Comparison of ENCODE assay signal across 20 mouse cellular contexts in genomic region chr8:17653786-17654185, GRCm38 (mm10).
DNase-seq lines count a peak whose midpoint lies in the region; ATAC-seq and TF ChIP-seq lines count a peak whose summit lies in the region.
"Had no signal": no experiment of that assay in that cellular context is flagged by ENCODE, and none has a peak within 500 bp of the region (broad histone marks: within the 10 kb centered on the region; RNA-seq: fewer than 3 reads in every experiment).

No protein-coding gene starts in this region.

- no peak overlapping the region for H3K27ac ChIP-seq in cerebellum, adult 2 months (ENCODE audit: insufficient read depth, low read length)
- no peak overlapping the region for H3K27ac ChIP-seq in kidney, embryonic 14.5 days (ENCODE audit: low read depth, low read length)
- H3K27ac ChIP-seq: forebrain, embryonic 12.5 days; heart, embryonic 15.5 days; hindbrain, embryonic 10.5 days; lung, embryonic 15.5 days; midbrain, embryonic 15.5 days had no signal

- DNase-seq in cerebellum, postnatal 14 days = peak; percentile 49 to 66
- DNase-seq in cerebellum, adult 2 months = no peak
- peak; percentile 19 to 38 for DNase-seq in kidney, adult 8-10 months
- DNase-seq in Muller cell, postnatal 12 days (ENCODE audit: inconsistent ontology term) = peak; percentile 47
- peak; percentile 7 for DNase-seq in kidney, postnatal 14 days
- no peak for DNase-seq in frontal cortex, postnatal 14 days (ENCODE audit: low spot score in 2 of 2)
- DNase-seq: B cell, adult 2 months; cerebellum, adult 8-10 months; gastrocnemius, postnatal 25 days; layer of hippocampus, postnatal 36 days; spleen, adult 18-20 months had no signal

- no peaks in the 10 kb centered on the region for H3K4me1 ChIP-seq in cerebellum, adult 2 months (ENCODE audit: control insufficient read depth, insufficient read depth, low read length)
- H3K4me1 ChIP-seq in kidney, embryonic 14.5 days (ENCODE audit: control insufficient read depth, insufficient read depth, low read length) = no peaks in the 10 kb centered on the region
- H3K4me1 ChIP-seq: forebrain, embryonic 12.5 days; heart, embryonic 15.5 days; hindbrain, embryonic 10.5 days; lung, embryonic 15.5 days; megakaryocyte, embryonic 14.5 days; midbrain, embryonic 15.5 days had no signal

- TF ChIP-seq CTCF in cerebellum, adult 2 months (IDR thresholded peaks at IDR 0.05; ENCODE audit: borderline replicate concordance, insufficient read depth, low read depth, low read length) = no peak

- no peaks in the 10 kb centered on the region for H3K9me3 ChIP-seq in kidney, embryonic 14.5 days (ENCODE audit: control insufficient read depth, low read length)
- H3K9me3 ChIP-seq: forebrain, embryonic 12.5 days; heart, embryonic 15.5 days; hindbrain, embryonic 10.5 days; lung, embryonic 15.5 days; megakaryocyte, embryonic 14.5 days; midbrain, embryonic 15.5 days had no signal

- no peak overlapping the region for H3K4me2 ChIP-seq in kidney, embryonic 14.5 days (replicated peaks; ENCODE audit: low read depth, low read length)
- H3K4me2 ChIP-seq: forebrain, embryonic 12.5 days; heart, embryonic 15.5 days; liver, embryonic 11.5 days; lung, embryonic 15.5 days; midbrain, embryonic 15.5 days had no signal

- TF ChIP-seq POLR2A in cerebellum, adult 2 months (IDR thresholded peaks at IDR 0.05; ENCODE audit: borderline replicate concordance, insufficient read depth, low read length) = no peak

- no peaks in the 10 kb centered on the region for H3K36me3 ChIP-seq in kidney, embryonic 14.5 days (ENCODE audit: control insufficient read depth, insufficient read depth, low read length)
- H3K36me3 ChIP-seq: forebrain, embryonic 12.5 days; heart, embryonic 15.5 days; hindbrain, embryonic 10.5 days; lung, embryonic 15.5 days; midbrain, embryonic 15.5 days had no signal

- ATAC-seq in kidney, embryonic 14.5 days (ENCODE audit: low FRiP score, low TSS enrichment) = no peak
- no peak for ATAC-seq in monocyte, adult 5-6 weeks (replicated peaks; ENCODE audit: insufficient number of reproducible peaks, low FRiP score, low TSS enrichment, poor library complexity, severe bottlenecking)
- ATAC-seq: midbrain, embryonic 15.5 days had no signal

- WGBS in cerebellum, adult 2 months = 7% methylated on average over 2 of the region's 2 CpGs
- 10% methylated on average over 2 of the region's 2 CpGs for WGBS in kidney, embryonic 14.5 days

- no peaks in the 10 kb centered on the region for H3K27me3 ChIP-seq in cerebellum, adult 2 months (ENCODE audit: control insufficient read depth, insufficient read depth, low read length)
- no peaks in the 10 kb centered on the region for H3K27me3 ChIP-seq in kidney, embryonic 14.5 days (ENCODE audit: control insufficient read depth, insufficient read depth, low read length)
- H3K27me3 ChIP-seq: forebrain, embryonic 12.5 days; heart, embryonic 15.5 days; lung, embryonic 15.5 days; megakaryocyte, embryonic 14.5 days; midbrain, embryonic 15.5 days had no signal

- H3K4me3 ChIP-seq in cerebellum, adult 2 months (replicated peaks; ENCODE audit: insufficient read depth, low read depth, low read length) = no peak overlapping the region
- no peak overlapping the region for H3K4me3 ChIP-seq in kidney, embryonic 14.5 days (ENCODE audit: low read length)
- H3K4me3 ChIP-seq: forebrain, embryonic 12.5 days; heart, embryonic 15.5 days; hindbrain, embryonic 10.5 days; lung, embryonic 15.5 days; megakaryocyte, embryonic 14.5 days; midbrain, embryonic 15.5 days had no signal

- H3K9ac ChIP-seq in kidney, embryonic 14.5 days (ENCODE audit: low read depth, low read length) = no peak overlapping the region
- H3K9ac ChIP-seq: forebrain, embryonic 12.5 days; heart, embryonic 15.5 days; lung, embryonic 15.5 days; midbrain, embryonic 15.5 days had no signal

Comparison
In these comparisons a context has a peak if more than half of its experiments do, and no peak if none do; other contexts are left out.
1. DNase-seq: peak in cerebellum, postnatal 14 days (2 of 2), kidney, adult 8-10 months (2 of 2), Muller cell, postnatal 12 days (single experiment) and kidney, postnatal 14 days (single experiment); none in cerebellum, adult 2 months (0 of 2) and frontal cortex, postnatal 14 days (0 of 2).